Mouse (Mus musculus) small intestine, adult 2 months (tissue): ENCODE measurements around the gene Mast1. TPM values are rescaled to one million over a fixed set of nuclear protein-coding genes. Genes with fewer than 3 reads are reported as not detected.

Source experiments
- H3K27ac ChIP-seq: fragments of 200-500 bp; 2 replicates; pipeline ENCODE4 v1.5.1; 2012; ENCODE audit warnings: low read depth, low read length, control low read depth, inconsistent platforms; ENCODE audit not compliant: insufficient read depth
- H3K27me3 ChIP-seq: fragments of 200-500 bp; 2 replicates; pipeline ENCODE4 v1.6.1; 2012; ENCODE audit warnings: mild to moderate bottlenecking, moderate library complexity, low read length, inconsistent platforms; ENCODE audit not compliant: control insufficient read depth, insufficient read depth
- H3K36me3 ChIP-seq: fragments of 200-500 bp; 2 replicates; pipeline ENCODE4 v1.6.1; 2012; ENCODE audit warnings: mild to moderate bottlenecking, low read length, control low read depth, inconsistent platforms; ENCODE audit not compliant: control insufficient read depth, insufficient read depth
- H3K4me1 ChIP-seq: fragments of 200-500 bp; 2 replicates; pipeline ENCODE4 v1.6.1; 2012; ENCODE audit warnings: low read length, inconsistent platforms, mixed read lengths; ENCODE audit not compliant: control insufficient read depth, insufficient read depth, insufficient read length
- H3K4me3 ChIP-seq: fragments of 200-500 bp; 2 replicates; pipeline ENCODE4 v1.5.1; 2012; ENCODE audit warnings: low read depth, mild to moderate bottlenecking, control low read depth, inconsistent platforms, low read length, moderate library complexity
- CTCF ChIP-seq: fragments of 200-500 bp; IDR thresholded peaks from 2 replicates; pipeline ENCODE4 v1.5.1; 2012; ENCODE audit warnings: low read depth, mild to moderate bottlenecking, control low read depth, inconsistent platforms, low read length, moderate library complexity, mixed read lengths; ENCODE audit not compliant: insufficient replicate concordance, insufficient read length; ENCODE audit errors: extremely low read depth
- POLR2A ChIP-seq: fragments of 200-500 bp; IDR thresholded peaks from 2 replicates; pipeline ENCODE4 v1.6.1; 2012; ENCODE audit warnings: low read depth, mild to moderate bottlenecking, control low read depth, inconsistent platforms, low read length, moderate library complexity
- WGBS: fragments of 180-500 bp; shearing (Covaris S2); methylation state at CpG from one replicate; pipeline ENCODE4 v1.1.7; 2018; 5-methylcytosine and 5-hydroxymethylcytosine counted together
- polyA plus RNA-seq: library from polyadenylated mRNA; depleted of rRNA; stranded (reverse); fragments of >200 nt; gene quantifications from 2 replicates; pipeline ENCODE4 v1.2.3, GENCODE M21; 2012

The Mast1 gene
- polyA plus RNA-seq, 1 experiment, result 0.71 TPM

GRCm38 (mm10) chr8:84935489-84935888 lies 1.7 kb downstream of the Mast1 start:
- TF ChIP-seq CTCF, result no peak
- TF ChIP-seq POLR2A, result no peak
- Histone ChIP-seq H3K27me3 (peaks cover 33% of the 10 kb centered on the region), H3K27ac (no peak overlapping the region), H3K4me1 (peaks cover 3% of the 10 kb centered on the region; the same call in 1 of the 2 replicates), H3K4me3 (no peak overlapping the region), H3K36me3 (no peaks in the 10 kb centered on the region)
- WGBS, result 9% methylated on average over 14 of the region's 14 CpGs

- Histone ChIP-seq H3K27me3 (peaks cover 35% of the 10 kb centered on the region), H3K27ac (no peak overlapping the region), H3K36me3 (no peaks in the 10 kb centered on the region), H3K4me3 (no peak overlapping the region), H3K4me1 (peaks cover 3% of the 10 kb centered on the region; the same call in 1 of the 2 replicates)
- no peak for TF ChIP-seq POLR2A
- no peak for TF ChIP-seq CTCF
- WGBS, result 4% methylated on average over 15 of the region's 15 CpGs
Measured at GRCm38 (mm10) chr8:84934860-84935259, 2.3 kb downstream of the Mast1 start.

- no peak overlapping the region for H3K27ac ChIP-seq
- peaks cover 5% of the 10 kb centered on the region; the same call in 1 of the 2 replicates for H3K4me1 ChIP-seq
- TF ChIP-seq POLR2A (no peak), CTCF (no peak)
- H3K4me3 ChIP-seq, result no peak overlapping the region
- H3K36me3 ChIP-seq, result no peaks in the 10 kb centered on the region
- 71% methylated on average over 16 of the region's 16 CpGs for WGBS
- H3K27me3 ChIP-seq, result peaks cover 44% of the 10 kb centered on the region
Measured at GRCm38 (mm10) chr8:84933767-84934559, 3.2 kb downstream of the Mast1 start.

GRCm38 (mm10) chr8:84930582-84930981 lies 6.6 kb downstream of the Mast1 start:
- H3K4me3 ChIP-seq, result no peak overlapping the region
- no peaks in the 10 kb centered on the region for H3K36me3 ChIP-seq
- H3K27ac ChIP-seq, result no peak overlapping the region
- peaks cover 31% of the 10 kb centered on the region for H3K27me3 ChIP-seq
- 84% methylated on average over 13 of the region's 13 CpGs for WGBS
- TF ChIP-seq POLR2A (no peak), CTCF (no peak)
- H3K4me1 ChIP-seq, result 0 out of 2 replicates have a peak, but pooled peaks cover 3% of the 10 kb centered on the region

GRCm38 (mm10) chr8:84928456-84929306 lies 8.5 kb downstream of the Mast1 start:
- 0 out of 2 replicates have a peak, but pooled peaks cover 3% of the 10 kb centered on the region for H3K4me1 ChIP-seq
- WGBS, result 5% methylated on average over 52 of the region's 52 CpGs
- no peak overlapping the region for H3K4me3 ChIP-seq
- TF ChIP-seq POLR2A, result no peak
- peak; percentile 75; the same call in 1 of the 2 replicates for TF ChIP-seq CTCF
- no peak overlapping the region for H3K27ac ChIP-seq
- H3K27me3 ChIP-seq, result peaks cover 21% of the 10 kb centered on the region
- H3K36me3 ChIP-seq, result no peaks in the 10 kb centered on the region

- 0 out of 2 replicates have a peak, but pooled peaks cover 3% of the 10 kb centered on the region for H3K4me1 ChIP-seq
- WGBS, result 92% methylated on average over 1 of the region's 1 CpGs
- peaks cover 21% of the 10 kb centered on the region for H3K27me3 ChIP-seq
- TF ChIP-seq CTCF (no peak), POLR2A (no peak)
- H3K27ac ChIP-seq, result no peak overlapping the region
- no peak overlapping the region for H3K4me3 ChIP-seq
- H3K36me3 ChIP-seq, result no peaks in the 10 kb centered on the region
Measured at GRCm38 (mm10) chr8:84927513-84927912, 9.6 kb downstream of the Mast1 start.
